Mouse (Mus musculus): ENCODE measurements at regions not wholly inside any gene's neighbourhood (a gene's known extent, or its start where the extent isn't known, plus 50 kb on each side); places are given as distances from the start of the nearest gene placed in this dataset.

GRCm38 (mm10) chr12:78109931-78110330 is 84.1 kb upstream of the Gm6657 start:
- no peaks in the 10 kb centered on the region for H3K4me1 ChIP-seq (ENCODE audit: control insufficient read depth, low read depth, low read length)
- H3K27ac ChIP-seq (ENCODE audit: low read length), result no peak overlapping the region
- WGBS (ENCODE audit: insufficient replicate concordance), result 59% methylated on average over 1 of the region's 1 CpGs
- no peaks in the 10 kb centered on the region for H3K27me3 ChIP-seq (ENCODE audit: control insufficient read depth, insufficient read depth, low read depth, low read length)
- H3K36me3 ChIP-seq (ENCODE audit: control insufficient read depth, insufficient read depth), result no peaks in the 10 kb centered on the region
- H3K9ac ChIP-seq (ENCODE audit: low read depth, low read length), result no peak overlapping the region
- no peaks in the 10 kb centered on the region for H3K9me3 ChIP-seq (replicated peaks; ENCODE audit: control insufficient read depth, low read length)
- no peak overlapping the region for H3K4me3 ChIP-seq (ENCODE audit: low read depth, low read length)
- no peak overlapping the region for H3K4me2 ChIP-seq (ENCODE audit: low read depth, low read length)
- no peak for ATAC-seq (ENCODE audit: low read depth)

GRCm38 (mm10) chr12:78118131-78118530 is 75.9 kb upstream of the Gm6657 start:
- Histone ChIP-seq H3K4me3 (ENCODE audit: low read depth, low read length) (no peak overlapping the region), H3K9me3 (replicated peaks; ENCODE audit: control insufficient read depth, low read length) (no peaks in the 10 kb centered on the region), H3K27me3 (ENCODE audit: control insufficient read depth, insufficient read depth, low read depth, low read length) (no peaks in the 10 kb centered on the region), H3K36me3 (ENCODE audit: control insufficient read depth, insufficient read depth) (no peaks in the 10 kb centered on the region), H3K27ac (ENCODE audit: low read length) (no peak overlapping the region), H3K4me2 (ENCODE audit: low read depth, low read length) (no peak overlapping the region), H3K9ac (ENCODE audit: low read depth, low read length) (no peak overlapping the region), H3K4me1 (ENCODE audit: control insufficient read depth, low read depth, low read length) (no peaks in the 10 kb centered on the region)
- no peak for ATAC-seq (ENCODE audit: low read depth)
- WGBS (ENCODE audit: insufficient replicate concordance), result 65% methylated on average over 1 of the region's 1 CpGs

DNA sequence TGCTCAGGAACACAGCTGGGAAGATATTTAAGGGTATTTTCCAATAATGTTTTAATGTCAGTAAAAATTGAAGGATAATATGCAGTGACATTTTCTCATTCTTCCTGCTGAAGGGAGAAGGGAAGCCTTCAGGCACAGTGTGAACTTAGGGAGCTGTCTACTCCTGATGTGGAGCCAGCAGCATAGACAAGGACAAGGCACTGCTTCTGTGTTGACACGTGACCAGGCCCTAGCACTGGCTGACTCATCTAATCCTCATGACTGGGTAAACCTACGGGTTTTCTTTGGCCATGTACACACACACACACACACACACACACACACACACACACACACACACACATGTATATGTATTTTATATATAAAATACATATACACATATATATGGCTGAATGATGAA is 74.8 kb upstream of the Gm6657 start:
- no peak for ATAC-seq (ENCODE audit: low read depth)

DNA sequence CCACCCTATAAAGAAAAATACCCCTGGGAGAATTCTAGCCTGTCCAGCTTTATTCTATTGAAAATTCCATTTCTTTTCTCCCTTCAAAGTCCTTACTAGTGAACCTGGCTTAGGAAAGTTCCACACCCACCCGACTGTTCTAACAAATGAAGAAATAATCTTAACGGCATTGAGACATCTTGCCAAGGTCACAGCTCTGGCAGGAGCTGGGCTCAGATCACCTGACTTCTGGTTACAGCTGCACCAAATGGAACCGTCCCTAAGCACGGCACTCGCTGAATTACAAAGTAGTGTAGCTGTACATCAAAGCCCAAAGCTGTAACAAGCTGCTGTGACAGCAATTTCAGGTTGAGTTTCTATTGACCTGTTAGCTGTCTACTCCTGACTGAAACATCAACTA is 74.2 kb upstream of the Gm6657 start:
- no peak for ATAC-seq (ENCODE audit: low read depth)
- Histone ChIP-seq H3K27ac (ENCODE audit: low read length) (no peak overlapping the region), H3K27me3 (ENCODE audit: control insufficient read depth, insufficient read depth, low read depth, low read length) (no peaks in the 10 kb centered on the region), H3K36me3 (ENCODE audit: control insufficient read depth, insufficient read depth) (no peaks in the 10 kb centered on the region), H3K4me3 (ENCODE audit: low read depth, low read length) (no peak overlapping the region), H3K4me2 (ENCODE audit: low read depth, low read length) (no peak overlapping the region), H3K9me3 (replicated peaks; ENCODE audit: control insufficient read depth, low read length) (no peaks in the 10 kb centered on the region), H3K9ac (ENCODE audit: low read depth, low read length) (no peak overlapping the region), H3K4me1 (ENCODE audit: control insufficient read depth, low read depth, low read length) (no peaks in the 10 kb centered on the region)
- WGBS (ENCODE audit: insufficient replicate concordance), result 58% methylated on average over 5 of the region's 5 CpGs

More for the DNA sequence above, 74.8 kb upstream of the Gm6657 start:
- Histone ChIP-seq H3K27me3 (ENCODE audit: control insufficient read depth, insufficient read depth, low read depth, low read length) (no peaks in the 10 kb centered on the region), H3K9ac (ENCODE audit: low read depth, low read length) (no peak overlapping the region), H3K4me2 (ENCODE audit: low read depth, low read length) (no peak overlapping the region), H3K36me3 (ENCODE audit: control insufficient read depth, insufficient read depth) (no peaks in the 10 kb centered on the region), H3K9me3 (replicated peaks; ENCODE audit: control insufficient read depth, low read length) (no peaks in the 10 kb centered on the region), H3K4me1 (ENCODE audit: control insufficient read depth, low read depth, low read length) (no peaks in the 10 kb centered on the region), H3K27ac (ENCODE audit: low read length) (no peak overlapping the region), H3K4me3 (ENCODE audit: low read depth, low read length) (no peak overlapping the region)
- WGBS (ENCODE audit: insufficient replicate concordance), result 45% methylated on average over 2 of the region's 2 CpGs

DNA sequence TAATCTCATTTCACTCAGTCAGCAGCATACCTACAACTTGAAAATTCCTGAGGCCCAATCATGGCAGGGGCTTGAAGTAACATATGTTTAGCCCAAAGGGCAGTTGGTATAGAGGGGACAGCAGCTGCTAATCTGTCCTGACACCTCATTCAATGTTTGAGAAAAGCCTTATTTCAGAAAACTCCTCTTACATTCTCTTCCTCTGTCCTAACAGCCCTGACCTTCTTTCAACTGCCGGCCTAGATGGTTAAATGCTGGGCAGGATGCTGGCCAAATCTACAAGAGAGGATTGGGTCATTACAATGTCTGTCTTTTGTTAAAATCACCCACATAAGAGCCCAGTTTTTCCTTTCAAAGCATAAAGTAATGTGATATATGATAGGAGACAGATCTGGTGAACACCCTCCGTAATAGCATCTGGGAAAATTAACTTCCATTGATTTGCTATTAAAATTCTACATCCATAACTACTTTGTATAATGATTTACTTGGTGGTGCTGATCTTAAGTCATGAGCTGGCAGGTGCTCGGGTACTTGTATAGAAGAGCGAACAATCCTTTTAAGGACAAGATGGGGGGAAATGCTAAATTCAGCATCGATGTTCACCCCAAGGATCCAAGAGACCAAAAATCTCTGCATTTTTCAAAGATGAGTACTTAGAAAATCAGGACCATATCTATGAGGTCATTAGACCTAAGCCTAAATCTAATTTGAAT is 64.8 kb upstream of the Gm6657 start:
- Histone ChIP-seq H3K36me3 (ENCODE audit: control insufficient read depth, insufficient read depth) (no peaks in the 10 kb centered on the region), H3K4me3 (ENCODE audit: low read depth, low read length) (no peak overlapping the region), H3K4me1 (ENCODE audit: control insufficient read depth, low read depth, low read length) (no peaks in the 10 kb centered on the region), H3K9me3 (replicated peaks; ENCODE audit: control insufficient read depth, low read length) (no peaks in the 10 kb centered on the region), H3K27me3 (ENCODE audit: control insufficient read depth, insufficient read depth, low read depth, low read length) (no peaks in the 10 kb centered on the region), H3K4me2 (ENCODE audit: low read depth, low read length) (no peak overlapping the region), H3K27ac (ENCODE audit: low read length) (no peak overlapping the region), H3K9ac (ENCODE audit: low read depth, low read length) (no peak overlapping the region)
- 70% methylated on average over 5 of the region's 5 CpGs for WGBS (ENCODE audit: insufficient replicate concordance)
- ATAC-seq (ENCODE audit: low read depth), result no peak

DNA sequence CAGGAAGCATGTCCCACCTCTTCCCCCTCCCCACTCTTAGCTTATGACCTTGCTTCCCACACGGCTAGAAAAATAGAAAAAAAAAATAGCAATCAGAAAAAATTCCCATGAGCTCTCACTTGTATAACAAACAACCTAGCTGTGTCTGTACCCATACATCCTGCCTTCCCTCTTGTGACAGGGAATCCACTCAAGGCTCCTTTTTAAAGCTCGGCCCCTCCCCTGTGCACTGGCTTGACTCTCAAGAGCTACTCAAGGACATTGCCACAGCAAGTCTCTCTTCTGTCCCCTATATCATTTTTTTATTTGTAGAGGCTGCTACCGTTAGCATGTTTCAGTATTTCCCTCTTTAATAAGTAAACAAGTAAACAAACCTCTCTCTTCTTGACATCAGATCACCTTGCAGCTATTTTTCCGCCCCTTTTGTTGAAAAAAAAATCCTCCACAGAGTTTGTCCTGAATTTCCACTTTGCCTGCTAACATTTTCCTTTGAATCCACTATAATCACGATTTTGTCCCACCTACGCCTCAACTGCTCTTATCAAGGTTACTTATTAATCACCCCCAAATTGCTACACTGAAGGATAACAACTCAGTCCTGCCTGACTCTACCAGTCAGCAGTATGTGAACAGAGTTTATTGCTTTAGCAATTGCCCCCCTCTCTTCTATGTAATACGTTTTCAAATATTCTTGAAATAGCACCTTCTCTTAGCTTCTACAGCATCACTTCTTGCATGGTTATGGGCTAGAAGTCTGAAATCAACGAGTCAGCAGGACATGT is 61.8 kb upstream of the Gm6657 start:
- no peak for ATAC-seq (ENCODE audit: low read depth)
- Histone ChIP-seq H3K9ac (ENCODE audit: low read depth, low read length) (no peak overlapping the region), H3K36me3 (ENCODE audit: control insufficient read depth, insufficient read depth) (no peaks in the 10 kb centered on the region), H3K4me1 (ENCODE audit: control insufficient read depth, low read depth, low read length) (no peaks in the 10 kb centered on the region), H3K9me3 (replicated peaks; ENCODE audit: control insufficient read depth, low read length) (no peaks in the 10 kb centered on the region), H3K27me3 (ENCODE audit: control insufficient read depth, insufficient read depth, low read depth, low read length) (no peaks in the 10 kb centered on the region), H3K27ac (ENCODE audit: low read length) (no peak overlapping the region), H3K4me2 (ENCODE audit: low read depth, low read length) (no peak overlapping the region), H3K4me3 (ENCODE audit: low read depth, low read length) (no peak overlapping the region)
- WGBS (ENCODE audit: insufficient replicate concordance), result 40% methylated on average over 8 of the region's 8 CpGs

- H3K4me2 ChIP-seq (ENCODE audit: low read depth, low read length), result no peak overlapping the region
- no peak overlapping the region for H3K4me3 ChIP-seq (ENCODE audit: low read depth, low read length)
- no peak overlapping the region for H3K27ac ChIP-seq (ENCODE audit: low read length)
- H3K36me3 ChIP-seq (ENCODE audit: control insufficient read depth, insufficient read depth), result no peaks in the 10 kb centered on the region
- no peaks in the 10 kb centered on the region for H3K27me3 ChIP-seq (ENCODE audit: control insufficient read depth, insufficient read depth, low read depth, low read length)
- WGBS (ENCODE audit: insufficient replicate concordance), result 67% methylated on average over 9 of the region's 9 CpGs
- H3K9me3 ChIP-seq (replicated peaks; ENCODE audit: control insufficient read depth, low read length), result no peaks in the 10 kb centered on the region
- no peaks in the 10 kb centered on the region for H3K4me1 ChIP-seq (ENCODE audit: control insufficient read depth, low read depth, low read length)
- no peak overlapping the region for H3K9ac ChIP-seq (ENCODE audit: low read depth, low read length)
- no peak for ATAC-seq (ENCODE audit: low read depth)
These were observed 60.7 kb upstream of the Gm6657 start for GRCm38 (mm10) chr12:78133341-78133740.

DNA sequence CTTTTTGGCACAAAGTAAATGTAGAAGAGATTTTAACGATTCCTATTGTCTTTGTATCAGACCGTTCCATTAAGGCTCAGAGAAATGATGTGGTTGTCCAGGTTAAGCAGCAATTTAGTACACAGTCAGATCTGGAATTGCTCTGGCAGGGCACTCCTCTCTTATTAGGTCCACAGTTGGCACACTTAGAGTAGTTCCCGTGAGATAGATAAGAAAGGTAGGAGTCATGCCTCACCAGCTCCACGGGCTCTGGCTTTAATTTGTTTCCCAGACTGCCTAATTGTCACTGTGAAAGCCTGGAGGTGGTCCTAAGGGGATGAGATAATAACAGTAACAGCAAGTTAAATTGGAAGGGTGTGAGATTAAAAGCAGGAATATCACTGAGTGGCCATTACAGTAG is 60.1 kb upstream of the Gm6657 start:
- Histone ChIP-seq H3K4me1 (ENCODE audit: control insufficient read depth, low read depth, low read length) (no peaks in the 10 kb centered on the region), H3K4me3 (ENCODE audit: low read depth, low read length) (no peak overlapping the region), H3K9me3 (replicated peaks; ENCODE audit: control insufficient read depth, low read length) (no peaks in the 10 kb centered on the region), H3K27me3 (ENCODE audit: control insufficient read depth, insufficient read depth, low read depth, low read length) (no peaks in the 10 kb centered on the region), H3K36me3 (ENCODE audit: control insufficient read depth, insufficient read depth) (no peaks in the 10 kb centered on the region), H3K9ac (ENCODE audit: low read depth, low read length) (no peak overlapping the region), H3K27ac (ENCODE audit: low read length) (no peak overlapping the region), H3K4me2 (ENCODE audit: low read depth, low read length) (no peak overlapping the region)
- WGBS (ENCODE audit: insufficient replicate concordance), result 55% methylated on average over 4 of the region's 4 CpGs
- ATAC-seq (ENCODE audit: low read depth), result no peak

GRCm38 (mm10) chr12:78137196-78137595 is 56.8 kb upstream of the Gm6657 start:
- H3K27ac ChIP-seq (ENCODE audit: low read length), result no peak overlapping the region
- no peak overlapping the region for H3K4me3 ChIP-seq (ENCODE audit: low read depth, low read length)
- no peaks in the 10 kb centered on the region for H3K27me3 ChIP-seq (ENCODE audit: control insufficient read depth, insufficient read depth, low read depth, low read length)
- no peaks in the 10 kb centered on the region for H3K36me3 ChIP-seq (ENCODE audit: control insufficient read depth, insufficient read depth)
- no peaks in the 10 kb centered on the region for H3K4me1 ChIP-seq (ENCODE audit: control insufficient read depth, low read depth, low read length)
- 58% methylated on average over 3 of the region's 3 CpGs for WGBS (ENCODE audit: insufficient replicate concordance)
- no peak for ATAC-seq (ENCODE audit: low read depth)
- no peaks in the 10 kb centered on the region for H3K9me3 ChIP-seq (replicated peaks; ENCODE audit: control insufficient read depth, low read length)
- H3K9ac ChIP-seq (ENCODE audit: low read depth, low read length), result no peak overlapping the region
- no peak overlapping the region for H3K4me2 ChIP-seq (ENCODE audit: low read depth, low read length)
